Mouse (Mus musculus) MEL (cell line): ENCODE measurements around the gene Cryge.

Source experiments
- CTCF ChIP-seq, 3 experiments: IDR thresholded peaks in 2 of 3; conservative IDR thresholded peaks in 1 of 3; 2 replicates each; pipeline ENCODE4 v1.5.1; 2011 to 2012; ENCODE audit warnings: low read length in 3 of 3, low read depth in 2 of 3, mild to moderate bottlenecking in 2 of 3, improper control_type of control experiment in 1 of 3, inconsistent platforms in 1 of 3, mixed read lengths in 1 of 3, moderate library complexity in 1 of 3; ENCODE audit not compliant: control insufficient read depth in 1 of 3, insufficient read depth in 1 of 3, poor library complexity in 1 of 3, severe bottlenecking in 1 of 3
- EP300 ChIP-seq, 2 experiments: IDR thresholded peaks; 2 replicates each; pipeline ENCODE4 v1.6.1; 2011; ENCODE audit warnings: improper control_type of control experiment in 2 of 2, low read length in 2 of 2, low read depth in 1 of 2, mild to moderate bottlenecking in 1 of 2
- GABPA ChIP-seq: IDR thresholded peaks from 2 replicates; pipeline ENCODE4 v1.6.1; 2012; ENCODE audit warnings: low read depth, mild to moderate bottlenecking, inconsistent platforms, low read length, improper control_type of control experiment, moderate library complexity
- MYC ChIP-seq: IDR thresholded peaks from 2 replicates; pipeline ENCODE4 v1.6.1; 2011; ENCODE audit warnings: low read depth, mild to moderate bottlenecking, low read length, improper control_type of control experiment, moderate library complexity
- NRF1 ChIP-seq: IDR thresholded peaks from 2 replicates; pipeline ENCODE4 v1.6.1; 2014; ENCODE audit warnings: low read depth, mild to moderate bottlenecking, inconsistent platforms, low read length, improper control_type of control experiment, moderate library complexity; ENCODE audit not compliant: poor library complexity, insufficient read depth, severe bottlenecking
- POLR2AphosphoS5 ChIP-seq: IDR thresholded peaks from 2 replicates; pipeline ENCODE4 v1.6.1; 2012; ENCODE audit warnings: low read depth, borderline replicate concordance, mild to moderate bottlenecking, inconsistent platforms, low read length, moderate library complexity, mixed read lengths
- TAL1 ChIP-seq: IDR thresholded peaks from 2 replicates; pipeline ENCODE4 v1.6.1; 2012; ENCODE audit warnings: mild to moderate bottlenecking, inconsistent platforms, low read length, moderate library complexity, mixed read lengths
- TCF12 ChIP-seq: IDR thresholded peaks from 2 replicates; pipeline ENCODE4 v1.6.1; 2014; ENCODE audit warnings: low read depth, mild to moderate bottlenecking, inconsistent platforms, low read length, improper control_type of control experiment, moderate library complexity

DNA sequence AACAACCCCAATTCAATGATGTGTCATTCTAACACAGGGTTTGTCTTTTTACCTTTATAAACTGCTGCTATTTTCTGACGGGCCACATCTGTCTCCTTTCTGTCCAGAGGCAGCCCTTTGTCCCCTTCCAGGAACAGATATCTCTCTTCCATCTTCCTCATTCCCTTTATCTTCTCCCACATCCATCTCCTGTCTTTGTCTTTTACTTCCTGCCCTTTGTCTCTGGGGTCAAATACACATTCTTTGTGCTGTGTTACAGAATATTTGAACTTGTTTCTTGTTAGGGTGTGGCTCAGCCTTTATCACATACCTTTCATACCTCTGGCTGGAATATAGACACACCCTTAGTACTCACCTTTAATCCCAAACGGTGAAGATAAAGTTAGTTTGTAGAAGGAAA, 13.4 kb downstream of the Cryge start:
- TF ChIP-seq TCF12 (no peak), CTCF (IDR thresholded peaks at IDR 0.05 in 2 of 3, conservative IDR thresholded peaks at IDR 0.05 in 1 of 3; ENCODE audit: control insufficient read depth in 1 of 3, insufficient read depth in 1 of 3, low read depth in 2 of 3, low read length in 3 of 3, poor library complexity in 1 of 3, severe bottlenecking in 1 of 3) (no peak), TAL1 (no peak), MYC (no peak), POLR2AphosphoS5 (no peak), GABPA (no peak), EP300 (IDR thresholded peaks at IDR 0.05; ENCODE audit: low read depth in 1 of 2, low read length in 2 of 2) (no peak), NRF1 (no peak)
